Mouse (Mus musculus) testis, adult 2 months (tissue): ENCODE results near the gene Nup155. TPM values are rescaled to one million over a fixed set of nuclear protein-coding genes. Genes with fewer than 3 reads are reported as not detected.
"Not testable (repeated sequence)": the region's sequence is repeated elsewhere in the genome, so short reads cannot be mapped to it uniquely, and the experiment has no call there.

Experiments used
- H3K27ac ChIP-seq: fragments of 200-500 bp; 2 replicates; pipeline ENCODE4 v1.5.1; 2012; ENCODE audit warnings: low read depth, low read length; ENCODE audit not compliant: control insufficient read depth, insufficient read depth
- H3K27me3 ChIP-seq: fragments of 200-500 bp; 2 replicates; pipeline ENCODE4 v1.6.1; 2012; ENCODE audit warnings: mild to moderate bottlenecking, low read length, moderate library complexity; ENCODE audit not compliant: control insufficient read depth, insufficient read depth
- H3K36me3 ChIP-seq: fragments of 200-500 bp; 2 replicates; pipeline ENCODE4 v1.6.1; 2012; ENCODE audit warnings: mild to moderate bottlenecking, low read length; ENCODE audit not compliant: control insufficient read depth, insufficient read depth
- H3K4me1 ChIP-seq: fragments of 200-500 bp; 2 replicates; pipeline ENCODE4 v1.6.1; 2012; ENCODE audit warnings: low read length; ENCODE audit not compliant: control insufficient read depth, insufficient read depth
- H3K4me3 ChIP-seq: fragments of 200-500 bp; 2 replicates; pipeline ENCODE4 v1.5.1; 2012; ENCODE audit warnings: low read depth, mild to moderate bottlenecking, low read length, moderate library complexity, mixed read lengths; ENCODE audit not compliant: control insufficient read depth
- CTCF ChIP-seq: fragments of 200-500 bp; IDR thresholded peaks from 2 replicates; pipeline ENCODE4 v1.5.1; 2012; ENCODE audit warnings: low read depth, mild to moderate bottlenecking, inconsistent platforms, low read length, moderate library complexity; ENCODE audit not compliant: control insufficient read depth, insufficient read depth, insufficient replicate concordance
- POLR2A ChIP-seq: fragments of 200-500 bp; IDR thresholded peaks from 2 replicates; pipeline ENCODE4 v1.6.1; 2012; ENCODE audit warnings: low read depth, mild to moderate bottlenecking, inconsistent platforms, low read length, moderate library complexity; ENCODE audit not compliant: control insufficient read depth
- polyA plus RNA-seq: library from polyadenylated mRNA; depleted of rRNA; stranded (reverse); fragments of >200 nt; gene quantifications from 2 replicates; pipeline ENCODE4 v1.2.3, GENCODE M21; 2012

Nup155 gene
- polyA plus RNA-seq, 1 experiment = 18.5 TPM

GRCm38 (mm10) chr15:8097853-8098252 lies 11.2 kb upstream of the Nup155 start:
- peaks cover 2% of the 10 kb centered on the region for H3K4me1 ChIP-seq
- H3K36me3 ChIP-seq = no peaks in the 10 kb centered on the region
- H3K27ac ChIP-seq = no peak overlapping the region
- H3K27me3 ChIP-seq = no peaks in the 10 kb centered on the region
- TF ChIP-seq CTCF = peak; percentile 17; the same call in 1 of the 2 replicates
- TF ChIP-seq POLR2A = no peak
- H3K4me3 ChIP-seq = peak overlapping the region; percentile 43

GRCm38 (mm10) chr15:8098774-8099749 lies 10.0 kb upstream of the Nup155 start, which contains the start of gene Wdr70:
Gene Wdr70 (minus strand): TSS chr15:8099209.
- H3K27ac ChIP-seq = peak within 1 kb of the TSS; percentile 61
- H3K4me3 ChIP-seq = peak within 1 kb of the TSS; percentile 93
- H3K4me1 ChIP-seq = peaks cover 2% of the 10 kb centered on the region
- H3K36me3 ChIP-seq = no peaks in the 10 kb centered on the region
- TF ChIP-seq CTCF (peak; percentile 98), POLR2A (peak; percentile 85)
- H3K27me3 ChIP-seq = no peaks in the 10 kb centered on the region

GRCm38 (mm10) chr15:8101975-8102542 lies 7.0 kb upstream of the Nup155 start:
- H3K4me3 ChIP-seq, H3K36me3 ChIP-seq, H3K27me3 ChIP-seq, H3K27ac ChIP-seq, H3K4me1 ChIP-seq: not testable (repeated sequence)

DNA sequence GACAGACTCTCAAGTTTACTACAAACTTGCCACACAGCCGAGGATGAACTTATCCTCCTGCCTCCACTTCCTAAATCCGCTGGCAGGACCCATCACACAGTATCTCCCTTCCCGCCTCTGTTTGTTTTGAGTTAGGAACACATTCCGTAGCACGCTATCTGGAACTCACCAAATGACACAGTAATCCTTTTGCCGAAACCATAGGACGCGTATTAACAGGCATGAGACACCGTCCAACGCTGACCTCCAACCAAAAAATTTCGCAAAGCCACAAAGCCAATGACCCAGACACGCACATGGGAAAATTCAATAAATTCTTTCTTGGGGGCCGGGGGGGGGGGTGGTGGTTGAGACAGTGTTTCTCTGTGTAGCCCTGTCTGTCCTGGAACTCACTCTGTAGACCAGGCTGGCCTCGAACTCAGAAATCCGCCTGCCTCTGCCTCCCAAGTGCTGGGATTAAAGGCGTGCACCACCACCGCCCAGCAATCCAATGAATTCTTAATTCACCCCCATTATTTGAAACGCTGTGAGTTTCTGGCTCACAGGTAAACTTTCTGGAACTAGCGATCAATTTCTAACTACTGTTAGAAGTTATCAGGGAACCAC lies 610 bp upstream of the Nup155 start:
- Histone ChIP-seq H3K4me3 (peak overlapping the region; percentile 99), H3K27ac (peak overlapping the region; percentile 62), H3K4me1 (peaks cover 3% of the 10 kb centered on the region), H3K27me3 (no peaks in the 10 kb centered on the region), H3K36me3 (no peaks in the 10 kb centered on the region; the same call in none of the 2 replicates)
- TF ChIP-seq CTCF = no peak
- no peak for TF ChIP-seq POLR2A

DNA sequence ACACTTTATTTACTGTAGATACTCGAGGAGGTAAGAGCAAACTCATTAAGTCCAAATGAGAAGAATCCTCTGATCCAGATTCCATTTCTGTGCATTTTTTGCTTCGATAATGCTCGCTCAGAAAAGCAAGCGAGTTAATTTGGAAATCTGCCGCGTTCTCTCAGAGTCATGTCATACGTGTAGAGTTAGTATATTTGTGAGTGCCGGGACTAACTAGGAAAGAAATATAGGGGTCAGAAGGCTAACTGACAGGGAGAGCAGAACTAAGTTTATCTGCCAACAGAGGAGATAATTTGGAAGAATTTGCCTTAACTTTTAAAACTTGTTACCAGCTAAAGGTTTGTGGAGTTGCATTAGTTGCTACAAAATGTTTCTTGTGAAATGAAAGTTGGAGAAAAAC lies 709 bp downstream of the Nup155 start:
- H3K4me3 ChIP-seq = peak overlapping the region; percentile 99; the same call in 1 of the 2 replicates
- TF ChIP-seq CTCF (no peak), POLR2A (no peak)
- H3K36me3 ChIP-seq = no peaks in the 10 kb centered on the region; the same call in none of the 2 replicates
- peak overlapping the region; percentile 97 for H3K27ac ChIP-seq
- peaks cover 3% of the 10 kb centered on the region for H3K4me1 ChIP-seq
- H3K27me3 ChIP-seq = no peaks in the 10 kb centered on the region

DNA sequence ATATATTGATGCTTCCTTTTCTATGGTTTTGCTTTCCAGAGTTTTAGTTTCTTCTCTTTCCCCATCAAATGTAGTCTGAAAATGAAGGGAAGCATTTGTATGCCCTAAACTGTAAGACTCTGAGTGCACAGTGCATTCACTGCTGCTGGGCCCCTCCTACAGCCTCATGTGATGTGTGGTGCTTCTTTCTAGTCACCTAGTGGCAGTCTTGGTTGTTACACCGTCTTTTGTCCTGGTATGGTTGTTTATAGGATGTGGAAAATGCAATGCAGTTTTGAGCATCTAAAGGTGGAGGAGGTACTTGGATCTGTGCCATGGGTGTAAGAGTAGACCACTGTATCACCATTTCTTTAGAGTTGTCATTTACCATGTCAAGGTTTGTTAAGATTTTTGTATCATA lies 20.2 kb downstream of the Nup155 start:
- no peaks in the 10 kb centered on the region for H3K4me1 ChIP-seq
- peaks cover 3% of the 10 kb centered on the region for H3K36me3 ChIP-seq
- TF ChIP-seq CTCF = no peak
- no peak for TF ChIP-seq POLR2A
- H3K27me3 ChIP-seq = no peaks in the 10 kb centered on the region
- no peak overlapping the region for H3K27ac ChIP-seq
- no peak overlapping the region for H3K4me3 ChIP-seq

DNA sequence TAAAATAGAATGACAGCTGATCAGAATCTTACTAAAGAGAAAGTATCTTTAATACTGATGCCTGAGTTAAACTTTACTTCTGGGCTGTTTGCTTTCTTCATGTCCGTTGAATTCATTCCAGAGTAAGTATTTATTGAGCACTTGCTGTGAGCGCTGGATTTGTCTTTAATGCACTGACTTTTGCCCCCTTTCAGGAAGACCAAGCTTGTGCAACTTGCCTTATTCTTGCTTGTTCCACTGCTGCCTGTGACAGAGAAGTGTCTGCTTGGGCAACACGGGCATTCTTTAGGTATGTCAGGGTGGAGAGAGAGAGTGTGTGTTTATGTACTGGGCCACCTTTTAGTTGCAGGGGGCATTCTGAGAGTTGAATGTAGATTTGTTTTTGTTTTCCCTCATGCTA lies 22.2 kb downstream of the Nup155 start:
- Histone ChIP-seq H3K27me3 (no peaks in the 10 kb centered on the region), H3K27ac (no peak overlapping the region), H3K36me3 (peaks cover 2% of the 10 kb centered on the region), H3K4me3 (no peak overlapping the region), H3K4me1 (no peaks in the 10 kb centered on the region)
- no peak for TF ChIP-seq CTCF
- TF ChIP-seq POLR2A = no peak
